Mouse (Mus musculus) brain, embryonic 14.5 days (tissue): ENCODE results near the gene Gm9821.

Source experiments
- CTCF ChIP-seq: fragments of 200-500 bp; IDR thresholded peaks from 2 replicates; pipeline ENCODE4 v1.5.1; 2012; ENCODE audit warnings: inconsistent platforms, mild to moderate bottlenecking, moderate library complexity, borderline replicate concordance; ENCODE audit not compliant: insufficient read depth, insufficient read length; ENCODE audit errors: extremely low read depth
- POLR2A ChIP-seq: fragments of 200-500 bp; IDR thresholded peaks from 2 replicates; pipeline ENCODE4 v1.6.1; 2012; ENCODE audit warnings: mild to moderate bottlenecking, inconsistent platforms, borderline replicate concordance; ENCODE audit not compliant: poor library complexity, insufficient read depth, insufficient read length, severe bottlenecking; ENCODE audit errors: extremely low read depth

DNA sequence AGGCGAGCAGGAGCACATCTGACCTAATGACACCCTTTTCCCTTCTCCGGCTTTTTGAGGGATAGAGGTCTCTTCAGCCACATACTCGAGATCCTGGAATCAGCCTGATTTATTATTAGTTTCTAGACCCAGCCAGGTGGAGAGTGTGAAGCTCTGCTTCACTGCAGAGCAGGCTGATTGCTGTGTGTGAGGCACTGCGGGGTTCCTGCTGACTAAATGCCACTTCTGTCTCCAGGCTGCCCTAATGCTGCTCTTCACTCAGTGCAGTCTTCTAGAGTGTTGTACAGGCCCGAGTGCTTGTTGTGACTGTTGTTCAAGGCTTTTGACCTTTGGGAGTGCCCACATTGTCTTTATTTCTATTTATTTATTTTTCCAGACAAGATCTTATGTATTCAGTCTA lies 43.2 kb upstream of the Gm9821 start:
- no peak for TF ChIP-seq CTCF
- no peak for TF ChIP-seq POLR2A
